Mouse (Mus musculus) spleen, postnatal 4 days (tissue): ENCODE data around the gene Abracl.

Source experiments
- DNase-seq, 2 experiments: peaks; one replicate each; pipeline ENCODE4 v3.0.0; 2022; ENCODE audit warnings: low spot score in 2 of 2

Abracl gene

GRCm38 (mm10) chr10:18021576-18022311 is 1.3 kb downstream of the Abracl start:
- DNase-seq, result no peak

- DNase-seq, result no peak
Measured at GRCm38 (mm10) chr10:18020846-18021245, 2.2 kb downstream of the Abracl start.

GRCm38 (mm10) chr10:18020443-18020842 is 2.6 kb downstream of the Abracl start:
- no peak for DNase-seq

- no peak for DNase-seq
Measured at GRCm38 (mm10) chr10:18011761-18012160, 11.3 kb downstream of the Abracl start.

- no peak for DNase-seq
Measured at GRCm38 (mm10) chr10:18009744-18010143, 13.3 kb downstream of the Abracl start.

GRCm38 (mm10) chr10:18008118-18008517 is 15.0 kb downstream of the Abracl start:
- DNase-seq, result no peak

GRCm38 (mm10) chr10:18007243-18007642 is 15.8 kb downstream of the Abracl start:
- DNase-seq, result no peak

GRCm38 (mm10) chr10:18006756-18007155 is 16.3 kb downstream of the Abracl start:
- DNase-seq, result no peak

GRCm38 (mm10) chr10:18005136-18005955 is 17.7 kb downstream of the Abracl start:
- DNase-seq, result no peak

- DNase-seq, result no peak
Measured at GRCm38 (mm10) chr10:18003966-18004637, 19.0 kb downstream of the Abracl start.

- DNase-seq, result no peak
Measured at GRCm38 (mm10) chr10:17990576-17990975, 32.5 kb downstream of the Abracl start.

- DNase-seq, result no peak
Measured at GRCm38 (mm10) chr10:17989136-17989535, 34.0 kb downstream of the Abracl start.

- no peak for DNase-seq
Measured at GRCm38 (mm10) chr10:17987823-17988423, 35.2 kb downstream of the Abracl start.

- no peak for DNase-seq
Measured at GRCm38 (mm10) chr10:17983313-17983712, 39.8 kb downstream of the Abracl start.

GRCm38 (mm10) chr10:17966090-17966489 is 57.0 kb downstream of the Abracl start:
- no peak for DNase-seq
